Mouse (Mus musculus): ENCODE results near the gene B4galt3.

B4galt3 gene

GRCm38 (mm10) chr1:171250680-171251593 is 19.2 kb upstream of the B4galt3 start, which contains the start of gene Ndufs2:
Ndufs2 (minus strand) TSS chr1:171251388.
- POLR2A ChIA-PET, result interaction anchor here (0.5 to 3.4 kb wide), 39 partner anchors 9 to 342 kb away, joined by 3 to 21 read pairs (median 4); partner anchors contain the start of genes B4galt3 (in 3 of the 4), Cfap126 (in 1 of the 4), Dedd (in 1 of the 4) and Klhdc9 (in 1 of the 4)
- CTCF ChIA-PET, result interaction anchor here (0.6 to 2.6 kb wide), 17 partner anchors 9 to 139 kb away, joined by 3 to 12 read pairs (median 4); partner anchors contain the start of genes Ppox (in 1 of the 4) and Tomm40l (in 1 of the 4)

GRCm38 (mm10) chr1:171251594-171252324 is 18.4 kb upstream of the B4galt3 start:
- ChIA-PET CTCF (interaction anchor here (0.5 to 2.6 kb wide), 20 partner anchors 9 to 764 kb away, joined by 3 to 12 read pairs (median 5); partner anchors contain the start of genes Tomm40l (in 2 of the 4) and Ppox (in 1 of the 4)), POLR2A (interaction anchor here (0.5 to 3.4 kb wide), 43 partner anchors 9 to 343 kb away, joined by 3 to 21 read pairs (median 4); partner anchors contain the start of genes B4galt3 (in 3 of the 4), Cfap126 (in 2 of the 4), Dedd (in 1 of the 4) and Klhdc9 (in 1 of the 4))

GRCm38 (mm10) chr1:171252415-171252814 is 17.7 kb upstream of the B4galt3 start:
- ChIA-PET CTCF (interaction anchor here in 3 of 4 experiments (0.6 to 2.6 kb wide), 12 partner anchors 10 to 764 kb away, joined by 3 to 12 read pairs (median 6); partner anchors contain the start of genes Tomm40l (in 2 of the 3) and Ppox (in 1 of the 3)), POLR2A (interaction anchor here in 3 of 4 experiments (0.6 to 2.8 kb wide), 27 partner anchors 10 to 275 kb away, joined by 3 to 12 read pairs (median 4); partner anchors contain the start of genes B4galt3 (in 2 of the 3), Cfap126 (in 2 of the 3), Pcp4l1 (in 1 of the 3) and Ppox (in 1 of the 3))

- POLR2A ChIA-PET, result interaction anchor here in 2 of 4 experiments (1.3 to 2.6 kb wide), 4 partner anchors 9 to 13 kb away, joined by 3 to 14 read pairs (median 4); partner anchors contain the start of gene B4galt3 (in 1 of the 2)
- CTCF ChIA-PET, result no interaction called here
These were observed 13.9 kb upstream of the B4galt3 start for GRCm38 (mm10) chr1:171256095-171256818.

- CTCF ChIA-PET, result interaction anchor here (0.5 to 1.8 kb wide), 12 partner anchors 11 to 356 kb away, joined by 3 to 8 read pairs (median 4); partner anchors contain the start of gene Ppox (in 1 of the 4)
- POLR2A ChIA-PET, result interaction anchor here in 3 of 4 experiments (0.7 to 2.6 kb wide), 10 partner anchors 10 to 146 kb away, joined by 3 to 14 read pairs (median 4); partner anchors contain the start of genes B4galt3 (in 2 of the 3), Ppox (in 2 of the 3) and Cfap126 (in 1 of the 3)
These were observed 13.1 kb upstream of the B4galt3 start for GRCm38 (mm10) chr1:171256937-171257548.

- ChIA-PET POLR2A (interaction anchor here in 3 of 4 experiments (0.6 to 2.6 kb wide), 10 partner anchors 9 to 1244 kb away, joined by 3 to 14 read pairs (median 4); partner anchors contain the start of genes B4galt3 (in 2 of the 3), Ppox (in 2 of the 3) and Cfap126 (in 1 of the 3)), CTCF (interaction anchor here (0.5 to 1.8 kb wide), 13 partner anchors 10 to 356 kb away, joined by 3 to 8 read pairs (median 4); partner anchors contain the start of gene Ppox (in 1 of the 4))
These were observed 12.3 kb upstream of the B4galt3 start for GRCm38 (mm10) chr1:171257781-171258180.

- CTCF ChIA-PET, result interaction anchor here in 3 of 4 experiments (0.6 to 1.2 kb wide), 6 partner anchors 12 to 357 kb away, joined by 3 to 4 read pairs (median 3); no protein-coding TSS in a partner anchor
- POLR2A ChIA-PET, result interaction anchor here in 2 of 4 experiments (1.0 to 2.6 kb wide), 3 partner anchors 11 to 152 kb away, joined by 4 to 8 read pairs (median 4); partner anchors contain the start of gene B4galt3 (in 2 of the 2)
These were observed 11.2 kb upstream of the B4galt3 start for GRCm38 (mm10) chr1:171258921-171259320.

- ChIA-PET POLR2A (interaction anchor here in 2 of 4 experiments (1.0 to 1.4 kb wide), 4 partner anchors 10 to 25 kb away, joined by 3 to 5 read pairs (median 3); partner anchors contain the start of gene B4galt3 (in 1 of the 2)), CTCF (no interaction called here)
These were observed 9.8 kb upstream of the B4galt3 start for GRCm38 (mm10) chr1:171260316-171260715.

GRCm38 (mm10) chr1:171262594-171263130 is 7.5 kb upstream of the B4galt3 start:
- POLR2A ChIA-PET, result interaction anchor here (0.6 to 2.3 kb wide), 16 partner anchors 9 to 685 kb away, joined by 3 to 10 read pairs (median 4); partner anchors contain the start of gene Ppox (in 1 of the 4)
- CTCF ChIA-PET, result interaction anchor here (0.5 to 3.1 kb wide), 18 partner anchors 9 to 1502 kb away, joined by 3 to 20 read pairs (median 4); partner anchors contain the start of genes Apoa2 (in 1 of the 4), Itln1 (in 1 of the 4), Ndufs2 (in 1 of the 4) and Ppox (in 1 of the 4)

GRCm38 (mm10) chr1:171263185-171263611 is 6.9 kb upstream of the B4galt3 start:
- ChIA-PET CTCF (interaction anchor here (0.6 to 3.1 kb wide), 15 partner anchors 8 to 1503 kb away, joined by 3 to 20 read pairs (median 3); partner anchors contain the start of genes Apoa2 (in 1 of the 4) and Ppox (in 1 of the 4)), POLR2A (interaction anchor here (0.6 to 2.3 kb wide), 18 partner anchors 11 to 238 kb away, joined by 3 to 10 read pairs (median 3); partner anchors contain the start of genes Ppox (in 1 of the 4) and Usf1 (in 1 of the 4))

- ChIA-PET CTCF (interaction anchor here (0.6 to 3.1 kb wide), 13 partner anchors 12 to 812 kb away, joined by 3 to 20 read pairs (median 5); partner anchors contain the start of gene Ppox (in 1 of the 4)), POLR2A (interaction anchor here (0.6 to 2.3 kb wide), 13 partner anchors 12 to 238 kb away, joined by 3 to 7 read pairs (median 3); partner anchors contain the start of genes Ppox (in 1 of the 4) and Usf1 (in 1 of the 4))
These were observed 6.3 kb upstream of the B4galt3 start for GRCm38 (mm10) chr1:171263666-171264461.

GRCm38 (mm10) chr1:171265971-171266744 is 4.0 kb upstream of the B4galt3 start:
- ChIA-PET POLR2A (interaction anchor here in 1 of 4 experiments (1.2 to 2.9 kb wide), 2 partner anchors 15 to 95 kb away, joined by 3 to 15 read pairs; partner anchors contain the start of genes Klhdc9 and Ppox), CTCF (no interaction called here)

GRCm38 (mm10) chr1:171268341-171268740 is 1.8 kb upstream of the B4galt3 start:
- ChIA-PET CTCF (interaction anchor here in 3 of 4 experiments (0.6 to 1.9 kb wide), 10 partner anchors 11 to 1253 kb away, joined by 3 to 13 read pairs (median 4); partner anchors contain the start of genes Ppox (in 2 of the 3) and Cfap45 (in 1 of the 3)), POLR2A (interaction anchor here in 2 of 4 experiments (0.7 to 2.9 kb wide), 8 partner anchors 9 to 72 kb away, joined by 3 to 15 read pairs (median 4); partner anchors contain the start of genes Ppox (in 2 of the 2), Dedd (in 1 of the 2) and Pcp4l1 (in 1 of the 2))

All from embryonic stem cell, embryonic (primary cell).